Mouse (Mus musculus): Measurements from ENCODE around the gene Slc29a1.

- TF ChIP-seq CTCF (IDR thresholded peaks at IDR 0.05; ENCODE audit: control insufficient read depth, insufficient read depth, low read length) (peak; percentile 45), POLR2A (IDR thresholded peaks at IDR 0.05; ENCODE audit: borderline replicate concordance, control insufficient read depth, low read depth, low read length) (no peak)
Observed at GRCm38 (mm10) chr17:45586449-45586837, 13.0 kb downstream of the Slc29a1 start.

Data from bone marrow, adult 2 months (tissue).